Mouse (Mus musculus): ENCODE data around the gene Mef2d. TPM values are rescaled to one million over a fixed set of nuclear protein-coding genes. Genes with fewer than 3 reads are reported as not detected.

The Mef2d gene
- polyA plus RNA-seq, 1 experiment: 50.0 TPM

DNA sequence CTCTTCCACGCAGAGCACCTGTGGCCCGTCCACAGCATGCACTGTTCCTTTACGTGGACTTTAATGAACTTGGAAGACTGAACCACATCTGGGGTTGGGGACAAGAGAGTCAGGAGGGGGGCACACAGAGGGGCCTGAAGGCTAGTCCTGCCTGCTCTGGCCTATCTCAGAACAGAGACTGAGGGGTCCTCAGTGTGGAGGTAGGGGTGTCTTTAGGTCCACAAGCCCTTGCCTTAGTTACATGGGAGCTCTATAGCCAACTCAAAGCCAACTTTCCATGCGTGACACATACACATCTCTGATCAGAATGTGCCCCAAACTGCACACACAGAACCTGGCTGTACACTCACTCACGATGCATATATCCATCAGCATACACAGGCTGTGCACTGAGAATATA lies 59.5 kb downstream of the Mef2d start:
- Histone ChIP-seq H3K27ac (replicated peaks; ENCODE audit: low read depth, low read length) (no peak overlapping the region), H3K4me1 (ENCODE audit: control insufficient read depth, insufficient read depth, insufficient read length, low read length) (peaks cover 4% of the 10 kb centered on the region; the same call in 1 of the 2 replicates), H3K4me3 (ENCODE audit: insufficient read depth, low read depth, low read length) (no peak overlapping the region)

DNA sequence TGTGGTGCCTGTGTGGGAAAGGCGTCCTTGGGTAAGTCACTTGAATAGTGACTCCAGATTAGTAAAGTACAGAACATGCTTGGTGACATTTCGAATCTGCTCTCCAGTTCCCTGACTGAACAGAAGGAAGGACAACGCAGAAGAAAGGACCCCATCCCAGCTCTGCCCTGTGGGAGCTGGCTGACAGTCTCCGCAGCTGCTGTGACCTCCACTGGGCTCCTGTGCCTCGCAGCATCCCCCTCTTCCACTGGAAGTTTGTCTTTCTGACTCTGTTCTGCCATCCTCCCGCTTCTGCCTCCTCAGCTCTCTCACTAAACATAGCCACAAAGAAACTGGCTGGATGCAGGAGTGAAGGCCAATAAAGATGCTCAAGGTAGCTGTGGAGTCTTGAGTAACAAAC lies 60.8 kb downstream of the Mef2d start:
- no peak overlapping the region for H3K4me3 ChIP-seq (ENCODE audit: insufficient read depth, low read depth, low read length)
- no peak overlapping the region for H3K27ac ChIP-seq (replicated peaks; ENCODE audit: low read depth, low read length)
- peaks cover 4% of the 10 kb centered on the region; the same call in 1 of the 2 replicates for H3K4me1 ChIP-seq (ENCODE audit: control insufficient read depth, insufficient read depth, insufficient read length, low read length)

DNA sequence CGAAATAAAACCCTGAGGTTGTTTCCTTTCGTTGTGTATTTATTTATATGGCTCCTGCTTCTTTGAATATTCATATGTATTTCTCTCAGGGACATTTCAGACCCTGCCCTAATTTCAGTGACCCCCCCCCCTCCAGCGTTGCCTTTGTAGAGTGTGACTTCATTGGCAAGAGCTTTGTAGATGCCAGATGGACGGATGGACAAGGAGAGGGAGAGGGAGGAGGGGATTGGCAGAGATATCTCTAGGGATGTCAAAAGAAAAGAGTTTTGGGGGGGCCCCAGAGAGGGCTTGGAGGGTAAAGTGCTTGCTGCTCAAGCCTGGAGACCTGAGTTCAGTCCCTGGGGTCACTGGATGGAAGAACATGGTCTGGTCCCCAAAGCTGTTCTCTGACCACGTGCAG lies 61.3 kb downstream of the Mef2d start:
- Histone ChIP-seq H3K27ac (replicated peaks; ENCODE audit: low read depth, low read length) (no peak overlapping the region), H3K4me3 (ENCODE audit: insufficient read depth, low read depth, low read length) (no peak overlapping the region), H3K4me1 (ENCODE audit: control insufficient read depth, insufficient read depth, insufficient read length, low read length) (peaks cover 4% of the 10 kb centered on the region; the same call in 1 of the 2 replicates)

DNA sequence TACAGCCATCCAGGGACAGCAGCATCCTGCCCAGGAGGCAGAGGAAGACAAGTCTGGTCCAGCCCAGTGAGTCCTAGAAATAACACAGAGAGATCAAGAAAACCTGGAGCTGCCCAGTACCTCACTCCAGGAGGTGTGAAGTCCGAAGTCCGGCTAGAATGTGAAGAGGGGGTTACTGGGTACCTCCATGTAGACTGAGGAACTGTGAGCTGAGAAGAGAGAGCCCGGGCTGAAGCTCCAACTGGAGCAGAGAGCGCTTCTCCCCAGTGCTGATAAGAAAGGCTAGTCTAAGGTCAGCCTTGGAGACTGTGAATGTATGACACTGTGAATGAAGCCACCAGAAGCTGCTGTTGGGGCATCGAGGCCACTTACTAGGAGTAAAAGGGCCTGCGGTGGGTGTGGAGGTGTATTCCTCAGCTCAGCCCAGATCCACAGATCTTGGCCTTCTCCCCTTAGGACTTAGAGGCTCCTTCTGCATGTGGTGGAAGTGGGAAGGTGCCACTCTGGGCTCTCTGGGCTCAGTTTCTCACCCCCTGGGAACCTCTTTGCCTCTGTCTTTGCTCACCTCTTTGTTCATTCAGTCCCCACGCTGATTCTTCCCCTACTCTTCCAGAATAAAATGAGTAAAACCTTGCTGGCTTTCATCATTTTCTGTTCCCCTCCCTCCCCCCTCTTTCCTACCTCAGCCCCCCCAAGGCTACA lies 62.0 kb downstream of the Mef2d start:
- peaks cover 4% of the 10 kb centered on the region; the same call in 1 of the 2 replicates for H3K4me1 ChIP-seq (ENCODE audit: control insufficient read depth, insufficient read depth, insufficient read length, low read length)
- no peak overlapping the region for H3K27ac ChIP-seq (replicated peaks; ENCODE audit: low read depth, low read length)
- no peak overlapping the region for H3K4me3 ChIP-seq (ENCODE audit: insufficient read depth, low read depth, low read length)

DNA sequence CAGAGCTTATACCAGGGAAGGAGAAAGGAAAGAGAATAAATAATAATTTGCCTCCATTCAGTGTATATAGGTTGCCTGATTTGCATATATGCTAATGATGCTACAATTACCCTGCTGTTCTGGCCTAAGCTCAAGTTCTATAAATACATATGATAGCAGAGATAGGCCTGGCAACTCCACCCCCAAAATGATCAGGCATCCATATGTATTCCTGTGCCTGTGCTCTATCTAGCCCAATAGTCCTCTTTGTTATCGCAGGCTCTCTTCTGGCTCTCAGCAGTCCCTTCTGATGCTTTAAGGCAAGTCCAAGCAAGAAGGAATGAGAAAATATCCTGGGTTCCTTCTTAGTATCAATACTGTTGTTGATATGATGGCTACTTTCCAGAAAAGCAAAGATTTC lies 62.6 kb downstream of the Mef2d start:
- Histone ChIP-seq H3K4me1 (ENCODE audit: control insufficient read depth, insufficient read depth, insufficient read length, low read length) (peaks cover 4% of the 10 kb centered on the region; the same call in 1 of the 2 replicates), H3K27ac (replicated peaks; ENCODE audit: low read depth, low read length) (no peak overlapping the region), H3K4me3 (ENCODE audit: insufficient read depth, low read depth, low read length) (no peak overlapping the region)

DNA sequence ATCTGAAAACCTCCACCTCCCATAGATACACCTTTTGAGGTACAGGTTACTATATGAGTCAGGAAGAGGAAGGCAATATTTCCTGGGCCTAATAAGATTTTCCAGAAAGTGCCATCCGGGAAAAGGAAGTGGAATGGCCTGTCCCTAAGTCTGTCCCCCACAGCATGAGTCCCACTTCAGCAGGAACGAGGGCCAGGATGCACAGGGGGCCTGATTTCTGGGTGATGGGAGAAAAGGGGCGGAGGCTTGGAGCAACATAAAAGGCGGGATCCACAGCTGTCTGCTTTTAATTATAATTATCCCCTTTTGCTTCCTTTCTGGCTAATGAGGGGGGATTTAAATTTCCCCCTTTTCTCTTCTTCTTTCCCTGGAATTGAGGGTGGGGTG lies 63.0 kb downstream of the Mef2d start:
- H3K4me1 ChIP-seq (ENCODE audit: control insufficient read depth, insufficient read depth, insufficient read length, low read length): peaks cover 4% of the 10 kb centered on the region; the same call in 1 of the 2 replicates
- H3K4me3 ChIP-seq (ENCODE audit: insufficient read depth, low read depth, low read length): no peak overlapping the region
- H3K27ac ChIP-seq (replicated peaks; ENCODE audit: low read depth, low read length): no peak overlapping the region

DNA sequence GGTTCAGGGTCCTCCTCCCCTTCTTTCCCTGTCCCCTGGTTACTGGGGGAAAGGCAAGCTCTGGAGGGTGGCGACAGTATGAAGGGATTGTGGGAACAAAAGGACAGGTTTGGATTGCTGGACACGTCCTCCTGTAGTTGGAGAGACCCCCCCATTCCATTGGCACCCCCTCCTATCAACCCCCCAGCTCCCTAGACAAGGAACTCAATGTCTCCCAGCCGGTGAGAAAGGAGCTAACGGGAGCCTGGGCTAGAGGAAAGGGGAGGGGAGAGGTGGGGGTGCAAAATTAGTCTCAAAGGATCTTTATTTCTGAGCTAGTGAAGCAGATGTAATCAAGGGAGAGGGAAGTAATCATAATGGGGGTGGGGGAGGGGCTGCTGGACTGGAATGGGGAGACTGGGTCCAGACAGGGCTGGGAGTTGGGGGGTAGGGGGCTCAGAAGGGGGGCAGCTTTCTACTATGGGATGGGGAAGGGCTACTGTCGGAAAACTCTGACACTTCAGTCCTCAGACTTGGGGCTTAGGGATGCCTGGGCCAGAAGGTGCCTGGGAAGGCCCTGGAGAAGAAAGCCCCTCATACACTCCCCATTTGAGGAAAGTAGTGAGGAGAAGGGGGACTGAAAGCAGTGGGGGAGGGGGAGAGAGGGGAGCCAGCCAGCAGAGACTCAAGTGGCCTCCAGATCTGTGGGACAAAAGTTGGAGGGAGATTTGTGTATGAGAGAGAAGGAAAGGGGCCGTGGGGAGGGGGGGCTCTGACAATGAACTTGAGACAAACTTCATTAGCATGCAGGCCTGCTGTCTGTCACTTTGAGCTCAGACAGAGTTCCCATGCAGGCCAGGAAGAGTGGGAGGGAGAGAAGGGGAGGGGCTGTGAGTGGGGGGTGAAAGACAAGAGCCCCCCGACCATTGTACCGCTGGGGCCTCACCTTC lies 63.7 kb downstream of the Mef2d start:
- H3K27ac ChIP-seq (replicated peaks; ENCODE audit: low read depth, low read length): no peak overlapping the region
- H3K4me1 ChIP-seq (ENCODE audit: control insufficient read depth, insufficient read depth, insufficient read length, low read length): 0 out of 2 replicates have a peak, but pooled peaks cover 3% of the 10 kb centered on the region
- H3K4me3 ChIP-seq (ENCODE audit: insufficient read depth, low read depth, low read length): no peak overlapping the region

DNA sequence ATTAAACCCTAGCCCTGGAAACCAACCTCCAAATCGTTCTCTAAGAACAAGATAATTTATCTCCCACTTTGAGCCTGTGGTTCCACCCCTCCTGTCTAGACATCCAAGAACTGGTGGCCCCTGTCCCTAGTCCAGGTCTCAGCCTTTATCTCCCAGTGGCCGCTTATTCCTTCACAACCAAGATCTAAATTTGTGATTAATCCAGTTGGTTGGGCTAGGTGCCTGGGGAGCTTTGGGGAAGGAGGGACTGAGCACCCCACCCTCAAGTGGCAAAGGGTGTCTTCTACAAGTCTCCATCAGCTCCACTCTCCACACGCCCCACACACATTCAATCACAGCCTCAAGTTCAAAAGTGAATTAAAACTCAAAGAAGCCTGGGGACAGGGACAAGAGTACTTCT lies 64.3 kb downstream of the Mef2d start:
- Histone ChIP-seq H3K27ac (replicated peaks; ENCODE audit: low read depth, low read length) (no peak overlapping the region), H3K4me1 (ENCODE audit: control insufficient read depth, insufficient read depth, insufficient read length, low read length) (no peaks in the 10 kb centered on the region), H3K4me3 (ENCODE audit: insufficient read depth, low read depth, low read length) (no peak overlapping the region)

DNA sequence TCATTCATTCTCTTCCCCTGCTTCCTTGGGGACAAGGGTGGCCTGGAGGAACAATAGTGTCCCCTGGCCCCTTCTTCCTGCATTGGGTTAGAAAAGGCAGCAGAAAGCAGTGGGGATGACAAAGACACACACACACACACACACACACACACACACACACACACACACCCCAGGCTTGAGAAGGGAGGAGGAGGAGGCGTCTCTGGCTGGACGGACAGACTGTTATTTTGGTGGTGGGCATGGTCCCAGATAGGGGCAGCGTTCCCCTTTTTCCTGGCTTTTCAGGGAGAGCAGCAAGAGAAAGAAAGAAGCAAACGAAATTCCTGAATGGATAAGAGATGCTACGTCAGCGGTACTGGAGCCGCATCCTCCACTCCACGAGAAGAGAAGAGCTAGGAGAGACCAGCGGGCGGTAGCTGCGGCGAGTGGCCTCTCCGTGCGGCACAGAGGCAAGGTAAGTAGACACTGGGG lies 64.8 kb downstream of the Mef2d start:
- Histone ChIP-seq H3K27ac (replicated peaks; ENCODE audit: low read depth, low read length) (no peak overlapping the region), H3K4me1 (ENCODE audit: control insufficient read depth, insufficient read depth, insufficient read length, low read length) (no peaks in the 10 kb centered on the region), H3K4me3 (ENCODE audit: insufficient read depth, low read depth, low read length) (no peak overlapping the region)

DNA sequence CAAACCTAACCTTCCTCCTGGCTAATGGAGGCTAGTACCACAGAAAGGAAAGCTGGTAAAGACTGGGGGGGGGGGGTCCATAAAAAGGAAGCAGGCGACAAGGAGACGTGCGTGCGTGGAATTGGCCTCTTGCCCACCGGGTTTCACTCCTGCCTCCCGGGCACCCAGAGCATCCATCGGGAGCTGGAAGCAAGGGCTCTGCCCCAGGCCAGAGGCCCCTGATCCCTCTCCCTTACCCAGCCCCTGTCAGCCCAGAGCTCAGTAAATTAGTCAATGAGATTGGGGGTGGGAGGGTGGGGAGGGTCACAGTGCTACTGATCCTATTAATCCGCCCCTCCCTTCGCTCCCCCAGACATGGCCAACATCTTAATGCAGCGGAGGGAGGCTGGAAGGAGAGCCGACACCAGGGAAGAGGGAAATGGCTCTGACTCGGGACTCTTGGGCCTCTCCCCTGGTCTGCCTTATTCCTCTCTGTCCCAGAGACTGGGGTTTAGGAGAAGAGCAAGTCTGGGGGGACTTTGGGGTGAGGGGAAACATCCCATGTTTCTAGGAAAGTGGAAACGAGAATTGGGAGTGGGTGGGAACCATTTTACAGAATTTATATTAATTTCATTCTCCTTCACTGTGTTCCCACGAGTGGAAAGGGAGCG lies 65.4 kb downstream of the Mef2d start:
- Histone ChIP-seq H3K4me1 (ENCODE audit: control insufficient read depth, insufficient read depth, insufficient read length, low read length) (no peaks in the 10 kb centered on the region), H3K27ac (replicated peaks; ENCODE audit: low read depth, low read length) (no peak overlapping the region), H3K4me3 (ENCODE audit: insufficient read depth, low read depth, low read length) (no peak overlapping the region)

DNA sequence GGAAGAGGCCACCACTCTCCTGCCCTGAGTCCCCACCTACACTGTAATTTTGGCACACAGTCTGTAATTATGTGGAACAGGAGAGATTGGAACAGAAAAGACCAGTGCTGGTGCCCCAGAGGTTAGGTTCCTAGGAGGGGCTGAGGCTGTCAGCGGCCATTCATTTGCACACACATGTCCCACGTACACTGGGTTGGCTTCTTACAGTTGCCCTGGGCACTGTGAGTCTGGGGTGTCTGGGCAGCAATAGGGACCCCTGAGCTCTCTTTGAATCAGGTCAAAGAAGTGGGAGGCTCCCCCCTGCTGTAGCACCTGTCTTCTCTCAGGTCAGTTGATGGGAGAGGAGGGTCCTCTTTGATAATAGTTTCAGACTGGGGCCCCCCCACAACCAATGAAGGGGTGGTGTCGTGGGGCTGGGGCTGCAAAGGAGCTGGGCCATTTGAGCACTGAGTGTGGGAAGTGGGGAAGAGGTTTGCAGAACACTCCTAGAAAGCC lies 66.1 kb downstream of the Mef2d start:
- no peak overlapping the region for H3K4me3 ChIP-seq (ENCODE audit: insufficient read depth, low read depth, low read length)
- no peak overlapping the region for H3K27ac ChIP-seq (replicated peaks; ENCODE audit: low read depth, low read length)
- H3K4me1 ChIP-seq (ENCODE audit: control insufficient read depth, insufficient read depth, insufficient read length, low read length): no peaks in the 10 kb centered on the region

DNA sequence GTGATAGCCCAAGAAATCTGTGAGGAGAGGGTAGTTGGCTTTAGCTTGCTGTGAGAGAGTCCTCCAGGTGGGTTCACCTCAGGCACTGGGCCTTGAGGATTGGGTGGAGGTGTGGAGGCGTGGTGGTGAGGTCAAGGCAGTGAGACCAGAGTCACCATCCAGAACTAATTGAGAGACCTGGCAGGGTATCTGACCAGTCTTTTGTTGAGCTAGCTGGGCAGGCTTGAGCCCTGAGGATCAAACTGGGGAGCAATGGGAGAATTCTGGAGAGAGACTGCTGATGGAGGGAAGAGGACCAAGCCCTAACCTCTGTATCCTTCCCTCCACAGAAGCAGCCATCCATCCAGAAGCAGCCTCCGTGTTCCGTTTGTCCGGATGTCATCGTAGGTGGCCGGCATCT lies 67.1 kb downstream of the Mef2d start:
- H3K4me3 ChIP-seq (ENCODE audit: insufficient read depth, low read depth, low read length): no peak overlapping the region
- H3K4me1 ChIP-seq (ENCODE audit: control insufficient read depth, insufficient read depth, insufficient read length, low read length): no peaks in the 10 kb centered on the region; the same call in 1 of the 2 replicates
- no peak overlapping the region for H3K27ac ChIP-seq (replicated peaks; ENCODE audit: low read depth, low read length)

DNA sequence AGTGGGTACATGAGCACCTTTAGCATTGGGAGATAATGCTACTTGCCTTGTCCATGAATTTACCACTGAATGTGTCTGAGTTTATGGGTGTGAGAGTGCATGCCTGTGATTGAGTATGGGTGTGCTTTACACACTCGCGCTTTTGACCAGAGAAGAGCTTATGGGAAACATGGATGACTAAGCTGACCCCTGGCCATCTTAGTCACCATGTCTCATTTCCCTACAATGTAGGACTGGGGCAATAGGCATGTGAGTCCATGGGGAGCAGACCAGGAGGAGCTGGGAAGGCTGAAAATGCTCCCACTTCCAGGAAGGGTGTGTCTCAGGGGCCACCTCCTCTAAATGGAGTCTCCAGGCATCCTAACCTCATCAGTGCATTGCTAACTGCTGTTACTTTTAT lies 67.9 kb downstream of the Mef2d start:
- no peak overlapping the region for H3K4me3 ChIP-seq (ENCODE audit: insufficient read depth, low read depth, low read length)
- H3K4me1 ChIP-seq (ENCODE audit: control insufficient read depth, insufficient read depth, insufficient read length, low read length): peaks cover 8% of the 10 kb centered on the region; the same call in 1 of the 2 replicates
- no peak overlapping the region for H3K27ac ChIP-seq (replicated peaks; ENCODE audit: low read depth, low read length)

DNA sequence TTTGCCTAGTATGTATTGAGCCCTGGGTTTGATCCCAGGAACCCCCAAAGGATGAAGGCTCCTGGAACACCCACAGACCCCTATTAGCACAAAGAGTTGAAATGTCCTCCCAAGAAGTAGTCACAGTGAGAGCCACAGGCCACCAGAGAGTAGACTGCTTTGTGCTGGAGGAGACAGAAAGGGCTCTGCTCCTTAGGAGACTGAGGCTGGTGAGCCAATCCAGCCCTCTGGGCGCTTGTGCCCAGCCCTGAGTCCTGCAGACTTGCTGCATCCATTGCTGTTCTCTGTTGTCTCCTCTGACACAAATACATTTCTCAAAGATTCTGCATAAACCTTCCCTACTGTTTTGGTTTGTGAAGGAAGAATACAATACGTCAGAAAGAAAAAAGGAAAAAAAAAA lies 68.7 kb downstream of the Mef2d start:
- H3K4me3 ChIP-seq (ENCODE audit: insufficient read depth, low read depth, low read length): no peak overlapping the region

DNA sequence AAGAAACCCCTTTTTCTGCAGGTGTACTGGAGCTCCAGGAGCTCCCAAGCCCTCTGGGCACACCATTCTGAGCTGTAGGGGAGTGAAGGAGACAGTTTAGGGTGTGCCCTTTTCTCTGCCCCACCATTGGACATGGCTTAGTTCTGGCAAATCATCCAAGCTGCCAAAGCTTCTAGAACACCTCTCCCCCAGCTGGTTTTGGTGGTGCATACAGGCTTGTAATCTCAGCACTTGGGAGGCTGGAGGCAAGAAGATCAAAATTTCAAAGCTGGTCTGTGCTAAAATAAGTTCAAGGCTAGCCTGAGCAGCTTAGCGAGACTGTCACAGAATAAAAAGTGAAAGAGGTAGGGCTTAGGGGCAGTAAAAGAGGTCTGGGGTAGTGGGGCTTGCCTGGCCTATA lies 70.2 kb downstream of the Mef2d start:
- H3K4me1 ChIP-seq (ENCODE audit: control insufficient read depth, insufficient read depth, insufficient read length, low read length): peaks cover 13% of the 10 kb centered on the region
- no peak overlapping the region for H3K4me3 ChIP-seq (ENCODE audit: insufficient read depth, low read depth, low read length)
- H3K27ac ChIP-seq (replicated peaks; ENCODE audit: low read depth, low read length): no peak overlapping the region

More for the DNA sequence above, 68.7 kb downstream of the Mef2d start:
- Histone ChIP-seq H3K4me1 (ENCODE audit: control insufficient read depth, insufficient read depth, insufficient read length, low read length) (peaks cover 13% of the 10 kb centered on the region), H3K27ac (replicated peaks; ENCODE audit: low read depth, low read length) (no peak overlapping the region)
